In genomic region chr5:73971701-73972100, GRCm38 (mm10) we compare ENCODE assay signal across 19 mouse cellular contexts.
A peak's percentile ranks its signal among the peaks of the same experiment; 100 is the strongest.
DNase-seq lines count a peak whose midpoint lies in the region; ATAC-seq and TF ChIP-seq lines count a peak whose summit lies in the region.
"Had no signal": no experiment of that assay in that cellular context is flagged by ENCODE, and none has a peak within 500 bp of the region (broad histone marks: within the 10 kb centered on the region; RNA-seq: fewer than 3 reads in every experiment).

No protein-coding gene starts in this region.

- H3K4me2 ChIP-seq in lung, embryonic 14.5 days = no peak overlapping the region
- no peak overlapping the region for H3K4me2 ChIP-seq in liver, embryonic 12.5 days
- H3K4me2 ChIP-seq: embryonic facial prominence, embryonic 13.5 days; heart, embryonic 13.5 days; limb, embryonic 15.5 days; neural tube, embryonic 12.5 days; stomach, embryonic 15.5 days had no signal

- intact Hi-C loops in gastrocnemius, adult 2 months (cut with DNase I) = no loop called here
- intact Hi-C loops in heart, postnatal 10 days (cut with DNase I) = no loop called here

- ATAC-seq in lung, embryonic 14.5 days (ENCODE audit: insufficient read depth) = no peak
- ATAC-seq in liver, embryonic 12.5 days = no peak
- ATAC-seq: liver, postnatal 0 days had no signal

- 69% methylated on average over 5 of the region's 5 CpGs for WGBS in lung, embryonic 14.5 days
- 74% methylated on average over 5 of the region's 5 CpGs for WGBS in liver, embryonic 12.5 days (ENCODE audit: insufficient replicate concordance)

- TF ChIP-seq CTCF in gastrocnemius, adult 2 months (IDR thresholded peaks at IDR 0.05) = no peak
- no peak for TF ChIP-seq CTCF in lung, embryonic 14.5 days (IDR thresholded peaks at IDR 0.05; ENCODE audit: low read depth)

- no peak overlapping the region for H3K4me3 ChIP-seq in gastrocnemius, adult 2 months
- H3K4me3 ChIP-seq in lung, embryonic 14.5 days (ENCODE audit: low read depth, low read length) = no peak overlapping the region
- no peak overlapping the region for H3K4me3 ChIP-seq in liver, embryonic 12.5 days
- H3K4me3 ChIP-seq: embryonic facial prominence, embryonic 13.5 days; forebrain, embryonic 10.5 days; heart, embryonic 13.5 days; limb, embryonic 15.5 days; neural tube, embryonic 12.5 days; stomach, embryonic 15.5 days had no signal

- peaks cover 7% of the 10 kb centered on the region; the same call in 1 of the 2 replicates for H3K4me1 ChIP-seq in lung, embryonic 14.5 days (ENCODE audit: insufficient read depth)
- no peaks in the 10 kb centered on the region for H3K4me1 ChIP-seq in liver, embryonic 12.5 days
- H3K4me1 ChIP-seq: neural tube, embryonic 12.5 days had no signal

- H3K27me3 ChIP-seq in lung, embryonic 14.5 days (ENCODE audit: insufficient read depth, low read length) = no peaks in the 10 kb centered on the region
- no peaks in the 10 kb centered on the region; the same call in 1 of the 2 replicates for H3K27me3 ChIP-seq in liver, embryonic 12.5 days (replicated peaks)
- H3K27me3 ChIP-seq: embryonic facial prominence, embryonic 13.5 days; heart, embryonic 13.5 days; limb, embryonic 15.5 days; neural tube, embryonic 12.5 days; stomach, embryonic 15.5 days had no signal

- DNase-seq in gastrocnemius, adult 2 months = peak; percentile 33
- DNase-seq in gastrocnemius, postnatal 25 days = no peak
- peak; percentile 70 for DNase-seq in lung, embryonic 14.5 days
- no peak for DNase-seq in lung, postnatal 4 days
- DNase-seq in adipocyte (ENCODE audit: low spot score) = peak; percentile 68
- peak; percentile 30 to 38 for DNase-seq in heart, postnatal 10 days
- DNase-seq: cerebellum, adult 11 months; kidney, adult 2 months; kidney, postnatal 14 days; layer of hippocampus, adult 9-11 months; liver, postnatal 0 days; thymus, postnatal 14 days had no signal

- no peaks in the 10 kb centered on the region for H3K9me3 ChIP-seq in lung, embryonic 14.5 days (ENCODE audit: low read depth, low read length)
- H3K9me3 ChIP-seq in liver, embryonic 12.5 days (replicated peaks) = no peaks in the 10 kb centered on the region
- H3K9me3 ChIP-seq: embryonic facial prominence, embryonic 13.5 days; forebrain, embryonic 10.5 days; heart, embryonic 13.5 days; limb, embryonic 15.5 days; neural tube, embryonic 12.5 days; stomach, embryonic 15.5 days had no signal

- H3K9ac ChIP-seq in lung, embryonic 14.5 days = no peak overlapping the region
- H3K9ac ChIP-seq in liver, embryonic 12.5 days = no peak overlapping the region
- H3K9ac ChIP-seq: embryonic facial prominence, embryonic 13.5 days; heart, embryonic 13.5 days; limb, embryonic 15.5 days; liver, postnatal 0 days; neural tube, embryonic 12.5 days; stomach, embryonic 15.5 days had no signal

- no peaks in the 10 kb centered on the region for H3K36me3 ChIP-seq in lung, embryonic 14.5 days (ENCODE audit: insufficient read depth)
- H3K36me3 ChIP-seq in liver, embryonic 12.5 days = no peaks in the 10 kb centered on the region
- H3K36me3 ChIP-seq: embryonic facial prominence, embryonic 13.5 days; forebrain, embryonic 10.5 days; heart, embryonic 13.5 days; limb, embryonic 15.5 days; neural tube, embryonic 12.5 days; stomach, embryonic 15.5 days had no signal

- no peak overlapping the region for H3K27ac ChIP-seq in gastrocnemius, adult 2 months
- H3K27ac ChIP-seq in lung, embryonic 14.5 days (ENCODE audit: low read depth) = no peak overlapping the region
- no peak overlapping the region for H3K27ac ChIP-seq in liver, embryonic 12.5 days
- H3K27ac ChIP-seq: embryonic facial prominence, embryonic 13.5 days; forebrain, embryonic 10.5 days; heart, embryonic 13.5 days; limb, embryonic 15.5 days; neural tube, embryonic 12.5 days; stomach, embryonic 15.5 days had no signal

Comparison
In these comparisons a context has a peak if more than half of its experiments do, and no peak if none do; other contexts are left out.
1. DNase-seq: peak in gastrocnemius, adult 2 months (single experiment), lung, embryonic 14.5 days (single experiment), adipocyte (single experiment) and heart, postnatal 10 days (2 of 2); none in gastrocnemius, postnatal 25 days (single experiment) and lung, postnatal 4 days (0 of 2).